Mouse (Mus musculus) cerebellum, adult 2 months (tissue): ENCODE measurements around the gene Slc9a8. TPM values are rescaled to one million over a fixed set of nuclear protein-coding genes. Genes with fewer than 3 reads are reported as not detected.
A peak's percentile ranks its signal among the peaks of the same experiment; 100 is the strongest.

Source experiments
- DNase-seq, 2 experiments: peaks; one replicate each; pipeline ENCODE4 v3.0.0; 2021
- H3K27ac ChIP-seq: fragments of 200-500 bp; 2 replicates; pipeline ENCODE4 v1.5.1; 2012; ENCODE audit warnings: low read length, control low read depth, inconsistent platforms; ENCODE audit not compliant: insufficient read depth
- H3K27me3 ChIP-seq: fragments of 200-500 bp; 2 replicates; pipeline ENCODE4 v1.6.1; 2012; ENCODE audit warnings: inconsistent platforms, mild to moderate bottlenecking, low read length, moderate library complexity; ENCODE audit not compliant: control insufficient read depth, insufficient read depth
- H3K4me1 ChIP-seq: fragments of 200-500 bp; 2 replicates; pipeline ENCODE4 v1.6.1; 2011; ENCODE audit warnings: low read length; ENCODE audit not compliant: control insufficient read depth, insufficient read depth
- H3K4me3 ChIP-seq: fragments of 200-500 bp; replicated peaks from 2 replicates; pipeline ENCODE3; 2011; ENCODE audit warnings: mild to moderate bottlenecking, low read depth, low read length, control low read depth; ENCODE audit not compliant: insufficient read depth
- CTCF ChIP-seq: fragments of 200-500 bp; IDR thresholded peaks from 2 replicates; pipeline ENCODE4 v1.5.1; 2011; ENCODE audit warnings: low read depth, mild to moderate bottlenecking, control low read depth, low read length, moderate library complexity, borderline replicate concordance; ENCODE audit not compliant: insufficient read depth
- POLR2A ChIP-seq: fragments of 200-500 bp; IDR thresholded peaks from 2 replicates; pipeline ENCODE4 v1.6.1; 2011; ENCODE audit warnings: low read length, control low read depth, borderline replicate concordance; ENCODE audit not compliant: insufficient read depth
- WGBS: fragments of 180-500 bp; shearing (Covaris S2); methylation state at CpG from one replicate; pipeline ENCODE4 v1.1.7; 2018; 5-methylcytosine and 5-hydroxymethylcytosine counted together
- polyA plus RNA-seq: library from polyadenylated mRNA; depleted of rRNA; stranded (reverse); fragments of >200 nt; gene quantifications from 2 replicates; pipeline ENCODE4 v1.2.3, GENCODE M21; 2012

The Slc9a8 gene
- polyA plus RNA-seq, 1 experiment: 60.9 TPM

GRCm38 (mm10) chr2:167445911-167446780 is 24.6 kb downstream of the Slc9a8 start:
- Histone ChIP-seq H3K4me3 (no peak overlapping the region), H3K4me1 (peaks cover 67% of the 10 kb centered on the region), H3K27ac (peak overlapping the region; percentile 80), H3K27me3 (no peaks in the 10 kb centered on the region)
- TF ChIP-seq POLR2A (no peak), CTCF (no peak)
- 46% methylated on average over 20 of the region's 20 CpGs for WGBS
- peak in 1 of 2 experiments; percentile 50 for DNase-seq

GRCm38 (mm10) chr2:167447207-167447606 is 25.7 kb downstream of the Slc9a8 start:
- H3K27me3 ChIP-seq: no peaks in the 10 kb centered on the region
- TF ChIP-seq POLR2A (no peak), CTCF (no peak)
- peak overlapping the region; percentile 3; the same call in 1 of the 2 replicates for H3K27ac ChIP-seq
- no peak overlapping the region for H3K4me3 ChIP-seq
- peaks cover 69% of the 10 kb centered on the region for H3K4me1 ChIP-seq
- DNase-seq: no peak
- WGBS: 91% methylated on average over 7 of the region's 7 CpGs

GRCm38 (mm10) chr2:167447629-167448028 is 26.1 kb downstream of the Slc9a8 start:
- Histone ChIP-seq H3K4me1 (peaks cover 69% of the 10 kb centered on the region), H3K4me3 (no peak overlapping the region), H3K27ac (no peak overlapping the region), H3K27me3 (no peaks in the 10 kb centered on the region)
- TF ChIP-seq CTCF (no peak), POLR2A (no peak)
- 87% methylated on average over 8 of the region's 8 CpGs for WGBS
- no peak for DNase-seq

GRCm38 (mm10) chr2:167449331-167450275 is 28.1 kb downstream of the Slc9a8 start:
- Histone ChIP-seq H3K27me3 (no peaks in the 10 kb centered on the region), H3K4me1 (peaks cover 64% of the 10 kb centered on the region), H3K27ac (peak overlapping the region; percentile 82), H3K4me3 (no peak overlapping the region)
- WGBS: 26% methylated on average over 21 of the region's 21 CpGs
- DNase-seq: peak; percentile 72 to 73
- no peak for TF ChIP-seq POLR2A
- no peak for TF ChIP-seq CTCF

GRCm38 (mm10) chr2:167450647-167451046 is 29.1 kb downstream of the Slc9a8 start:
- Histone ChIP-seq H3K4me1 (peaks cover 56% of the 10 kb centered on the region), H3K27me3 (no peaks in the 10 kb centered on the region), H3K4me3 (no peak overlapping the region), H3K27ac (peak overlapping the region; percentile 82)
- peak; percentile 67 to 68 for DNase-seq
- WGBS: 38% methylated on average over 8 of the region's 8 CpGs
- TF ChIP-seq CTCF: peak; percentile 30; the same call in 1 of the 2 replicates
- TF ChIP-seq POLR2A: no peak

GRCm38 (mm10) chr2:167453814-167454213 is 32.3 kb downstream of the Slc9a8 start:
- Histone ChIP-seq H3K27ac (0 out of 2 replicates have a peak overlapping the region, but pooled peaks have one; percentile 24), H3K4me3 (no peak overlapping the region), H3K4me1 (peaks cover 64% of the 10 kb centered on the region), H3K27me3 (no peaks in the 10 kb centered on the region)
- 10% methylated on average over 3 of the region's 3 CpGs for WGBS
- DNase-seq: peak; percentile 64 to 70
- TF ChIP-seq CTCF: no peak
- no peak for TF ChIP-seq POLR2A

GRCm38 (mm10) chr2:167456361-167457020 is 35.0 kb downstream of the Slc9a8 start:
- Histone ChIP-seq H3K4me1 (peaks cover 58% of the 10 kb centered on the region), H3K27me3 (no peaks in the 10 kb centered on the region), H3K4me3 (no peak overlapping the region), H3K27ac (peak overlapping the region; percentile 93)
- DNase-seq: peak; percentile 72 to 73
- TF ChIP-seq POLR2A (no peak), CTCF (no peak)
- 18% methylated on average over 5 of the region's 5 CpGs for WGBS
